8 mouse cellular contexts compared by ENCODE assay signal in the genomic region with DNA sequence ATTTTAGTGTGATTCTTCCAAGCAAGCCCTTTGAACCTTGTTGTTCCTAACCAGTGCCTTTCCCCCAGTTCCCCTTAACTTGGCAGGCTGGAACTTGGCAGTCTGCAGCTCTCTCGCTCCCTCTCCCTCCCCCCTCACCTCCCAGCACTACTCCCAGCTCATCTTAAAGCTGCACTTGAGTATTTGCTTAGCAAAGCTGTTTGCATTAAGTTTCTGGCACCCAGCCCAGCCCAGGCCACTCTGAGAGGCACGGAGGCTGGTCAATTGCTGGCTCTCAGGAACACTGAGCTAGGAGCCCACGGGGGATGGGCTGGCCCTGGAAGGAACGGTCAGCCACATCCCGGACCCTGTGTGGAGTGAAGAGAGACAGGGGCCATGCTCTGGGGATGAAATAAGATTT.
DNase-seq lines count a peak whose midpoint lies in the region; ATAC-seq lines count a peak whose summit lies in the region.

No protein-coding gene starts in this region.

- H3K9me3 ChIP-seq in heart, embryonic 16.5 days (replicated peaks; ENCODE audit: control insufficient read depth, low read length), result no peaks in the 10 kb centered on the region

- no peaks in the 10 kb centered on the region for H3K36me3 ChIP-seq in heart, embryonic 16.5 days (ENCODE audit: control insufficient read depth, insufficient read depth)
- H3K36me3 ChIP-seq in macrophage (ENCODE audit: inconsistent target), result no peaks in the 10 kb centered on the region

- ATAC-seq in heart, embryonic 16.5 days (replicated peaks; ENCODE audit: extremely low read depth, insufficient read depth, low FRiP score), result peak; percentile 68

- whole genome bisulfite sequencing in heart, embryonic 16.5 days, result 7% methylated on average over 5 of the region's 5 CpGs
- 79% methylated on average over 4 of the region's 5 CpGs for WGBS in macrophage (ENCODE audit: missing documents)

- H3K4me1 ChIP-seq in heart, embryonic 16.5 days (ENCODE audit: control insufficient read depth, insufficient read depth, low read length), result peaks cover 52% of the 10 kb centered on the region

- H3K4me2 ChIP-seq in heart, embryonic 16.5 days (ENCODE audit: low read depth, low read length), result peak overlapping the region; percentile 46

- 0 out of 2 replicates have a peak overlapping the region, but pooled peaks have one; percentile 49 for H3K9ac ChIP-seq in heart, embryonic 16.5 days (ENCODE audit: low read length)

- intact Hi-C loops in left cerebral cortex, postnatal 14 days (cut with DNase I), result no loop called here

- no peak overlapping the region for H3K4me3 ChIP-seq in heart, embryonic 16.5 days (ENCODE audit: low read length)
- H3K4me3 ChIP-seq in macrophage (ENCODE audit: inconsistent target), result no peak overlapping the region

- H3K27ac ChIP-seq in heart, embryonic 16.5 days (ENCODE audit: low read length), result peak overlapping the region; percentile 89
- peak overlapping the region; percentile 78 for H3K27ac ChIP-seq in macrophage

- no peaks in the 10 kb centered on the region for H3K79me2 ChIP-seq in macrophage (ENCODE audit: inconsistent target)

- H3K27me3 ChIP-seq in heart, embryonic 16.5 days (ENCODE audit: control insufficient read depth, insufficient read depth, low read length), result no peaks in the 10 kb centered on the region

- DNase-seq in left cerebral cortex, postnatal 14 days (ENCODE audit: low spot score in 2 of 2), result peak; percentile 35 to 65
- DNase-seq in left cerebral cortex, adult 8-10 months (ENCODE audit: low spot score in 2 of 2), result no peak
- DNase-seq in embryo, embryonic 11.5 days (ENCODE audit: low read depth, low spot score), result peak; percentile 41
- DNase-seq in kidney, postnatal 4 days, result peak; percentile 88 to 92
- peak; percentile 64 for DNase-seq in urinary bladder, postnatal 25 days (ENCODE audit: low spot score)
- DNase-seq in thymus, postnatal 14 days, result no peak

Comparison
In these comparisons a context has a peak if more than half of its experiments do, and no peak if none do; other contexts are left out.
1. DNase-seq: peak in left cerebral cortex, postnatal 14 days (2 of 2), embryo, embryonic 11.5 days (single experiment), kidney, postnatal 4 days (2 of 2) and urinary bladder, postnatal 25 days (single experiment); none in left cerebral cortex, adult 8-10 months (0 of 2) and thymus, postnatal 14 days (single experiment).